ENCODE assay signal across 8 mouse cellular contexts in genomic region chr2:119675215-119675784, GRCm38 (mm10). TPM values are rescaled to one million over a fixed set of nuclear protein-coding genes. Genes with fewer than 3 reads are reported as not detected.
A peak's percentile ranks its signal among the peaks of the same experiment; 100 is the strongest.
DNase-seq lines count a peak whose midpoint lies in the region; ATAC-seq and TF ChIP-seq lines count a peak whose summit lies in the region.

No protein-coding gene starts in this region.

- peak overlapping the region; percentile 92 for H3K27ac ChIP-seq in layer of hippocampus, adult 2 months
- H3K27ac ChIP-seq in forebrain, embryonic 16.5 days (ENCODE audit: low read length), result peak overlapping the region; percentile 65
- H3K27ac ChIP-seq in liver, embryonic 11.5 days (ENCODE audit: low read depth, low read length), result peak overlapping the region; percentile 86
- peak overlapping the region; percentile 81 for H3K27ac ChIP-seq in neural tube, embryonic 15.5 days (replicated peaks)

- ATAC-seq in forebrain, embryonic 16.5 days, result peak; percentile 82
- ATAC-seq in liver, embryonic 11.5 days (replicated peaks; ENCODE audit: low FRiP score), result peak; percentile 76
- peak; percentile 85 for ATAC-seq in neural tube, embryonic 15.5 days (ENCODE audit: low FRiP score)

- no peak for TF ChIP-seq CTCF in layer of hippocampus, adult 2 months (conservative IDR thresholded peaks at IDR 0.05)

- peak overlapping the region; percentile 94 for H3K4me2 ChIP-seq in forebrain, embryonic 16.5 days (ENCODE audit: low read length)
- peak overlapping the region; percentile 80 for H3K4me2 ChIP-seq in liver, embryonic 11.5 days
- H3K4me2 ChIP-seq in neural tube, embryonic 15.5 days, result peak overlapping the region; percentile 78

- peak overlapping the region; percentile 88 for H3K4me3 ChIP-seq in layer of hippocampus, adult 2 months
- peak overlapping the region; percentile 100 for H3K4me3 ChIP-seq in forebrain, embryonic 16.5 days (replicated peaks; ENCODE audit: low read length)
- H3K4me3 ChIP-seq in liver, embryonic 11.5 days (ENCODE audit: low read depth, low read length), result peak overlapping the region; percentile 99
- peak overlapping the region; percentile 97 for H3K4me3 ChIP-seq in neural tube, embryonic 15.5 days (replicated peaks)

- peak overlapping the region; percentile 97 for H3K9ac ChIP-seq in forebrain, embryonic 16.5 days (replicated peaks; ENCODE audit: low read depth, low read length)
- peak overlapping the region; percentile 97 for H3K9ac ChIP-seq in liver, embryonic 11.5 days (ENCODE audit: low read depth, low read length)
- H3K9ac ChIP-seq in neural tube, embryonic 15.5 days (replicated peaks), result peak overlapping the region; percentile 99

- peaks cover 16% of the 10 kb centered on the region for H3K4me1 ChIP-seq in forebrain, embryonic 16.5 days (replicated peaks; ENCODE audit: control insufficient read depth, insufficient read depth, low read length)
- peaks cover 10% of the 10 kb centered on the region for H3K4me1 ChIP-seq in liver, embryonic 11.5 days (replicated peaks; ENCODE audit: control insufficient read depth, insufficient read depth, low read length)
- H3K4me1 ChIP-seq in neural tube, embryonic 15.5 days, result peaks cover 30% of the 10 kb centered on the region

- peaks cover 3% of the 10 kb centered on the region; the same call in 1 of the 2 replicates for H3K27me3 ChIP-seq in forebrain, embryonic 16.5 days (replicated peaks; ENCODE audit: control insufficient read depth, insufficient read depth, low read length)
- no peaks in the 10 kb centered on the region for H3K27me3 ChIP-seq in liver, embryonic 11.5 days (replicated peaks; ENCODE audit: control insufficient read depth, insufficient read depth, low read length)
- 0 out of 2 replicates have a peak, but pooled peaks cover 3% of the 10 kb centered on the region for H3K27me3 ChIP-seq in neural tube, embryonic 15.5 days (replicated peaks)

- WGBS in forebrain, embryonic 16.5 days, result 0% methylated on average over 39 of the region's 39 CpGs
- under 1% methylated on average over 39 of the region's 39 CpGs for WGBS in liver, embryonic 11.5 days
- WGBS in neural tube, embryonic 15.5 days, result under 1% methylated on average over 39 of the region's 39 CpGs

- H3K9me3 ChIP-seq in forebrain, embryonic 16.5 days (ENCODE audit: control insufficient read depth, low read length), result no peaks in the 10 kb centered on the region
- no peaks in the 10 kb centered on the region for H3K9me3 ChIP-seq in liver, embryonic 11.5 days (ENCODE audit: control insufficient read depth, low read length)
- H3K9me3 ChIP-seq in neural tube, embryonic 15.5 days (replicated peaks), result no peaks in the 10 kb centered on the region

- no peaks in the 10 kb centered on the region for H3K36me3 ChIP-seq in forebrain, embryonic 16.5 days (ENCODE audit: control insufficient read depth, insufficient read depth)
- peaks cover 3% of the 10 kb centered on the region; the same call in 1 of the 2 replicates for H3K36me3 ChIP-seq in liver, embryonic 11.5 days (ENCODE audit: control insufficient read depth, insufficient read depth, low read length)
- no peaks in the 10 kb centered on the region for H3K36me3 ChIP-seq in neural tube, embryonic 15.5 days

- DNase-seq in layer of hippocampus, adult 2 months (ENCODE audit: low spot score in 2 of 2), result no peak
- DNase-seq in layer of hippocampus, postnatal 36 days, result no peak
- peak; percentile 48 for DNase-seq in T-cell, adult 2 months (ENCODE audit: low spot score)
- DNase-seq in liver, embryonic 11.5 days (ENCODE audit: low spot score), result no peak
- no peak for DNase-seq in cerebellum, adult 11-12 months
- DNase-seq in urinary bladder, adult 2 months (ENCODE audit: low spot score), result no peak

RNA-seq across cellular contexts. Expression of gene Rtf1, which starts 0.4 kb away (rescaled TPM):
- total RNA-seq in layer of hippocampus, adult 2 months (2021), result 10 to 100 TPM; 60.3 to 62.9 TPM
- total RNA-seq in layer of hippocampus, postnatal 36 days (2021), result 10 to 100 TPM; 59.7 to 59.8 TPM
- polyA plus RNA-seq in forebrain, embryonic 16.5 days (2015; fragmentation: Nextera tagmentation; extraction: Ambion mirVana), result 53.3 and 53.9 TPM in 2 replicates
- polyA plus RNA-seq in liver, embryonic 11.5 days (2014; fragmentation: Nextera tagmentation; extraction: Ambion mirVana), result 21.5 and 25.3 TPM in 2 replicates
- 53.1 and 58.5 TPM in 2 replicates for polyA plus RNA-seq in neural tube, embryonic 15.5 days (2015; fragmentation: Nextera tagmentation; extraction: Ambion mirVana)
- polyA plus RNA-seq in urinary bladder, adult 2 months (2012; rRNA removed), result 17.4 and 21.7 TPM in 2 replicates

RNA-seq across cellular contexts. Expression of gene Ndufaf1, which starts 12.7 kb away (rescaled TPM):
- total RNA-seq in layer of hippocampus, adult 2 months (2021), result 10 to 100 TPM; 30.7 to 31.9 TPM
- total RNA-seq in layer of hippocampus, postnatal 36 days (2021), result 10 to 100 TPM; 31.7 to 35.0 TPM
- polyA plus RNA-seq in forebrain, embryonic 16.5 days (2015; fragmentation: Nextera tagmentation; extraction: Ambion mirVana), result 36.7 and 41.1 TPM in 2 replicates
- 64.6 and 66.9 TPM in 2 replicates for polyA plus RNA-seq in liver, embryonic 11.5 days (2014; fragmentation: Nextera tagmentation; extraction: Ambion mirVana)
- 43.9 and 47.8 TPM in 2 replicates for polyA plus RNA-seq in neural tube, embryonic 15.5 days (2015; fragmentation: Nextera tagmentation; extraction: Ambion mirVana)
- 18.4 and 20.0 TPM in 2 replicates for polyA plus RNA-seq in urinary bladder, adult 2 months (2012; rRNA removed)

RNA-seq across cellular contexts. Expression of gene Oip5, which starts 57.0 kb away (rescaled TPM):
- total RNA-seq in layer of hippocampus, adult 2 months (2021), result under 1 TPM; 0.91 to 0.92 TPM
- total RNA-seq in layer of hippocampus, postnatal 36 days (2021), result under 1 TPM; 0.35 to 0.56 TPM
- 10.3 and 12.0 TPM in 2 replicates for polyA plus RNA-seq in forebrain, embryonic 16.5 days (2015; fragmentation: Nextera tagmentation; extraction: Ambion mirVana)
- 42.0 and 47.7 TPM in 2 replicates for polyA plus RNA-seq in liver, embryonic 11.5 days (2014; fragmentation: Nextera tagmentation; extraction: Ambion mirVana)
- 4.6 and 9.2 TPM in 2 replicates for polyA plus RNA-seq in neural tube, embryonic 15.5 days (2015; fragmentation: Nextera tagmentation; extraction: Ambion mirVana)
- polyA plus RNA-seq in urinary bladder, adult 2 months (2012; rRNA removed), result 2.5 and 3.6 TPM in 2 replicates

RNA-seq across cellular contexts. Expression of gene Nusap1, which starts 57.2 kb away (rescaled TPM):
- under 1 TPM; 0.88 to 0.97 TPM for total RNA-seq in layer of hippocampus, adult 2 months (2021)
- under 1 TPM; 0.60 to 0.83 TPM for total RNA-seq in layer of hippocampus, postnatal 36 days (2021)
- polyA plus RNA-seq in forebrain, embryonic 16.5 days (2015; fragmentation: Nextera tagmentation; extraction: Ambion mirVana), result 29.6 and 35.9 TPM in 2 replicates
- 76.5 and 88.3 TPM in 2 replicates for polyA plus RNA-seq in liver, embryonic 11.5 days (2014; fragmentation: Nextera tagmentation; extraction: Ambion mirVana)
- 8.3 and 22.5 TPM in 2 replicates for polyA plus RNA-seq in neural tube, embryonic 15.5 days (2015; fragmentation: Nextera tagmentation; extraction: Ambion mirVana)
- polyA plus RNA-seq in urinary bladder, adult 2 months (2012; rRNA removed), result 1.6 TPM in 2 replicates
